Mouse (Mus musculus) adipocyte (in vitro differentiated cells): ENCODE data around the gene Fmnl1.
"Not testable (repeated sequence)": the region's sequence is repeated elsewhere in the genome, so short reads cannot be mapped to it uniquely, and the experiment has no call there.

Experiments used
- DNase-seq: peaks from one replicate; pipeline ENCODE4 v3.0.0-alpha.2; 2016; ENCODE audit warnings: low spot score

Fmnl1 gene

GRCm38 (mm10) chr11:103221437-103221836 lies 50.5 kb downstream of the Fmnl1 start:
- no peak for DNase-seq

GRCm38 (mm10) chr11:103222718-103223117 lies 51.8 kb downstream of the Fmnl1 start:
- DNase-seq = not testable (repeated sequence)

GRCm38 (mm10) chr11:103223444-103223843 lies 52.5 kb downstream of the Fmnl1 start:
- no peak for DNase-seq

DNA sequence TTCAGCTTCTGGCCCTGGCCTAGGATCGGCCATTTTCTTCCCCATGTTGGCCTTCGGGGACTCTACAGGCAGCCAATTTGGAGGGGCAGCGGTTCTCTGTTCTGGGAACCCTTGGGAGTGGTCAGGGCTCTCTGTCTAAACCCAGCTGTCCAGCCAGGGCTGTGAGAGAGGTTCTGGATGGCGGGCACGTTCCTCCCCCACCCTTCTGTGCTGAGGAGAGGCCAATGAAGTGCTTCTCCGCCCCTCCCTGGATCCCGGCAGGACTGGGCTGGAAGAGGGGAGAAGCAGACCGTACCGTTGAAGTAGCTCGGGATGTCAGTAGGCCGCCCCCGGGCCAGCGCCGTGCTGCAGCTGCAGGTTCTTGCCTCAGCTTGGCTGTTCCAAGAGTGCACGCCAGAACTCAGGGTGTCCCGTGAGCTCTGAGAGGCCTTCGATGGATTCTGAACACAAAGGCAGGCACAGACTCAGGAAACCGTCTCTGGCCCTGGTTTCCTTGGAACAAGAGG lies 53.1 kb downstream of the Fmnl1 start:
- DNase-seq = no peak

DNA sequence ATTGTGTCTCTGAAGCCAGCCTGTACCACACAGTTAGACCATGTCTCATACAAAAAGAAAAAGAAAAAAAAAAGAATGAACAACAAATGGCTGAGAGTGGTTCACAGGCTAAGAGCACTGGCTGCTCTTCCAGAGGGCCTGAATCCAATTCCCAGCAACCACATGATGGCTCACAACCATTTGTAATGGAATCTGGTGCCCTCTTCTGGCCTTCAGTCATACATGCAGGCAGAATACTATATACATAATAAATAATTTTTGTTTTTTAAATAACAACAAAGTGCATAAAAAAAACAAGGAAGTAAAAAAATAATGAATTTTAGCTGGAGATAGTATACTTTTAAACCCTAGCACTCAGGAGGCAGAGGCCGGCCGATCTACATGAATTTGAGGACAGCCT lies 58.7 kb downstream of the Fmnl1 start:
- no peak for DNase-seq

- no peak for DNase-seq
Observed at GRCm38 (mm10) chr11:103230626-103231025, 59.7 kb downstream of the Fmnl1 start.

DNA sequence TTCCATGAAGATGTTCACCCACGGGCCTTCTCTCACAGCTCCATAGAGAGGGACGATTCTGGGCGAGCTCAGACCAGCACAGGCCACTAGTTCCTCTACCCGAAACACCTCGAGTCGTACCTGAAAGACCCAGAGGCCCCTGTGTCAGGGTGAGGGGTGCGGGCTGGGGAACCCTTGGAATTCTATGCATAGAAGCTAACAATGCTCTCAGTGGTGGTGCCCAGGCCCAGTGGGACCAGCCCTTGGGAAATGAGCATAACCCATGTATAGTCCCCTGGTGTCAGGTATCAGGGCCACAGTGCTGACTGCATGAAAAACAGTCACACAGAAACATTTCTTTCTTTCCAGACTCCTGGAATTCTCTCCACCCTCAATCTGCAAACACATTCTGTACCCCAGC lies 60.5 kb downstream of the Fmnl1 start:
- no peak for DNase-seq

DNA sequence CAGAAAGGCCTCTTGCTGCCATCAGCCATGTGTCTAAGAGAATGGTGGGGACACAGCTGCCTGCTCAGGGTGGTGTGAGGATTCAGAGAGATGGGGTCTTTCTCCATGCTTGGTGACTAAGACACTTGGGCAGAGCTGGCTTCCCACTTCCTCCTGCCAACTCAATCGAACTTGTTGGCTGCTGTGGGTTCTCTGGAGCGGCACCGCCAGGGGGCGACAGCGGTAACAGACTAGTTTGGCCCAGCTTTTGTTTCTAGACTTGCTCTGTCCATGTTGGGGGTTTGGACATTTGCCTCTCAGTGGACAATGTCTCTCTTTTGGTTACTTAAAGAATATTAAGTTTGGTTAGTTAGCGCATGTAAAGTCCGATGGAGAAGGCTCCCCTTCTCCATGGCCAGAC lies 62.1 kb downstream of the Fmnl1 start:
- DNase-seq = peak; percentile 79

DNA sequence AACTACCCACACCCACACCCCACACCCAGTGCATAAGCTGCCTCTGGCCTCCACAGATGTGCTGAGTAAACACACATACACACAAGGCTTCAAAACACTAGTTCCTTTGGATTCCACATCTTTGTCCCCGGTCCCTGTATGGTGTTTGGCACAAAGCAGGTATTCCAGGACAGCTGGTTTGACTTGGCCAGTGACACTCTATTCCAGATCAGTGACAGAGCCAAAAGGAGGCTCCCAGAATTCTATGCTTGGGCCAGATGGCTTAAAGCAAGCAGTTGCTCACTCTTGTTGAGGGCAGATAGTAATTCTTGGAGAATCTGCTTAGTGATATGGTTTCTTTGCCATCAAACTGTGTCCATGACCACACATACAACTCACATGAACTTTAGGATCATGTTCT lies 63.5 kb downstream of the Fmnl1 start:
- DNase-seq = peak; percentile 56

DNA sequence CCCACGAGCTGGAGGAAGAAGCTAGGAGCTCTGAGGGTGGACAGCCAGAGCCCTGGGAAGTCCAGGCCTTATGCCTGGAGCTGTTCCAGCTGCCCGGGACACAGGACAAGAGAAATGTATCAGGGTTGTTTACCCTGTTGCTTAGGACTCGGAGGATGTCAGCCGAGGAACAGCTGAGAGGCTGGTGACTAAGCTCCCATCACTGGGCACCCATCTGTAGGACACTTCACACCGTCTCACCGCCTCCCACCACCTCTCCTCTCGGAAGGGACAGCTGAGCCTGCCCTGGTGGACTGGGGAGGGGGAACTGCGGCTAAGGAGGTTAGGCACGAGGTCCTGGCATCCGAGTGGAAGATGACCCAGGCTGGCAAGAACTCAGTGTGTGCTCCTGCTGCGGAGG lies 64.8 kb downstream of the Fmnl1 start:
- DNase-seq = peak; percentile 53

DNA sequence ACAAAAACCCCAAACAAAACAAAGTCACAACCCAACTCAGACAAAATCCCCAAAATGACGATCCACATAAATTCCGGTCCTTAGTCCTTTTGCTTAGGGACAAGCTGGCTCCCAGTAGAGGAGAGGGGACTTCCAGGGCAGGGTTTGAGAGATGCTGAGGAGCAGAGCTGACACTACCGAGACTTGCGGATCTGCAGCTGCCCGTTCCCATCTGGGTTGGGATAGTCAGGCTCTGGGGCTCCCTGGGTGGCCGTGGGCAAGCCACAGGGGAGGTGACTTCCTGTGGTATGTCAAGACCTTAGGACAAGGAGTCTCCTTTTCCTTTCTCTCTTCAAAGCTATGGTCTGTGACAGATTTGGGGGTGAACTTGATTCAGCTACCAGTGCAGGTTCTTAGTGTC lies 65.5 kb downstream of the Fmnl1 start:
- DNase-seq = no peak

DNA sequence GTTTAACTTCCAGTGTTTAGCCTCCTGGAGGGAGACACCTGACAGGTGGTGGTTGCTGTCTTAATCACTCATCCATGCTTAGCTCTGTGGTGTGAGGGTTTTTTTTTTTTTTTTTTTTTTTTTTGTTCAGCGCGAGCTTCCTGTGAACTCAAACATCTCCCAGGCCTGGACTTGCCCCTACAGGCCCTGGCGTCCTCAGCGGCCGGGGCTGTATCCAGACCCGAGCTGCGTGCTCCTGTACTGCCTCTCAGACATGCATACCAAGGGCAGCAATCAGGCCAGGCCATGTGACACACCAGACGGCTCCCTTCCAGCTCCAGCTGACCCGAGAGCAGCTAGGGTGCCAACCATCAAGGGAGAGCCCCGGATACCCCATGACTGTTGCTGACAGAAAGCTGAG lies 66.0 kb downstream of the Fmnl1 start:
- DNase-seq = no peak

GRCm38 (mm10) chr11:103237757-103238156 lies 66.8 kb downstream of the Fmnl1 start:
- no peak for DNase-seq

DNA sequence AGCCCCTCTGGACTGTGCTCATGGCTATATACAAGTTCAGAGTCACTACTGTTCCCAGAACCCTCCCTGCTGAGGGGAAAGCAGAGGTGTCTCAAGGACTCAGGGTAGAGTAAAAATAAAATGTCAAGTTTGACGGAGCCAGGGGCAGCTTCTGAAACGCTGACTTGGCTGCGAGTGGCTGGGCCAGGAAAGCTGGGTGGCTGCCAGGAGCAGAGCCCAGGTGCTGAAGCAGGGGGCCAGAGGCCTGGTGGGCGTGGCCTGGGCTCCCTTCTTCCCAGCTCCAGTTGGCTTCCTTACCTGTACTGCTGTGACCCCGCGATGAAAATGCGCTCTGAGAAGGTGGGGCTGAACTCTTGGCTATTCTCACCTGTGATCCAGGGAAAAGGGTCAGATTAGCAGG lies 69.8 kb downstream of the Fmnl1 start:
- no peak for DNase-seq

DNA sequence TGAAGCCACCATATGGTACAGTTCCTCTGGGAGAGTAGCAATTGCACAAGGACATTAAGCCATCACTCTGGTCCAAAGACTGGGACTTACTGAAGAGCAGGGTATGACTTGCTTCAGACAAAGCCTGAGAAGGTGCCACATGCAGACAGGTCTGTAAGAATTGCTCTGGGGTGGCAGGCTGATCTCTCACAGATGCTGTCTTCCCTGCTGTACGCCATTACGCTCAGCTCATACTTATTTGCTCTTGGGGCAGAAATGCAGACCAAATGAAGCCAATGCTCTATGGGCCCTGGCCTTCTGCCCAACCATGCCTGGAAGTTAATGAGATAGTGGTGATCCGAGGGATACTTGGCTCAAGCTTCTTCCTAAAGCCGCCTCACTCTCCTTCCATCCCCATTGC lies 73.9 kb downstream of the Fmnl1 start:
- DNase-seq = no peak

- peak; percentile 87 for DNase-seq
Observed at GRCm38 (mm10) chr11:103246081-103246730, 75.3 kb downstream of the Fmnl1 start.

DNA sequence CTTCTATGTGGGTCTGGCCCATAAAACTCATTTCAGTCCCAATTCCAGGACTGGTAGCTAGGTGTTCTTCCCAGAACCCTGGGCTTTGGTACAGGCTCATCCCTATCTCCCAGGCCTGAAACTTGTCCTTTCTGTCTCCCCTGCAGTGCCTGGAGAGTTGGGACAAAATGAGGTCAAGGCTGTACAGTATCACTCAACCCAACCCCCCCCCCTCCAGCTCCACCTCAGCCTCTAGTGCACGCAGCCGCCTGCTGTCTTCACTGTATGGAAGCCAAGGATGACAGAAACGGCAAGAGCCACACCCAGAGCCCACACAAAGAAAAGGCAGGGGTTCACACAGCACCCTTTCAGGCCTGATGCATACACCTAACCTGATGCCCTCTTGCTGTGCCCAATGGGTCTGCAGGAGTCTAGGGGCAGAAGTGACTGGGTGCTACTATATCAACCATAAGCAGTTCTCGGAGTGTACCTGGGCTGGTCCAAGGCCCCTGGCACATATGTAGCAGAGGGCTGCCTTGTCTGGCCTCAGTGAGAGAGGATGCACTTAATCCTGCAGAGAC lies 75.9 kb downstream of the Fmnl1 start:
- DNase-seq = no peak

DNA sequence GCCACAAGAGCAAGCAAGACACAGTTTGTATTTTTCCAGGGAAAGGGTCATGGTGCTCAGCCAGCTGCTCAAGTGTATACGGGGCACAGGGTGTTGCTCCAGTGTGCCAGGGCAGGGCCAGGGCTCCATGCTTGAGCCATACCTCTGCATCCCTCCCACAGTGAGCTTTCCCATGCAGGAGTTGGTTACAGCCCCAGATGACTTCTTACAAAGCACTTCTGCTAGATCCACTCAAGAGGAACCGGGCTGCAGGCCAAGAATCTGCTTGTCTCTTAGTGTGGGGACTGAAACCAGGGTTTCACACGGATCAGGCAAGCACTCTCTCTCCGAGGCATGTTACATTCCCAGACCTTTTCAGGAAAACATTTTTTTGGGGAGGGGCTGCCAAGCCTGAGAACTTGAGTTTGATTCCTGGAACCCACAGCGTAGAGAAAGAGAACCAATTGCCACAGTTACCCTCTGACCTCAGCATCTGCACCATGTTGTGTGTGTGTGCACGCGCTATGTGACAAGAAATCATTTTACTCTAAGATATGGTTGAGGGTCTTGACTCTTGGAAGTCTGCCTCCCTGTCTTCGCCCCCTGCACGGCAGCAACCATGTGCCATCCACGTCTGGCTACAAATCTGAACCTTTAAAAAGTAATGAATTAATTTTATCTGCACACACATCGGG lies 76.7 kb downstream of the Fmnl1 start:
- DNase-seq = peak; percentile 98
